Mouse (Mus musculus) small intestine, adult 2 months (tissue): ENCODE data around the gene Pde5a.

Source experiments
- CTCF ChIP-seq: fragments of 200-500 bp; IDR thresholded peaks from 2 replicates; pipeline ENCODE4 v1.5.1; 2012; ENCODE audit warnings: low read depth, mild to moderate bottlenecking, control low read depth, inconsistent platforms, low read length, moderate library complexity, mixed read lengths; ENCODE audit not compliant: insufficient replicate concordance, insufficient read length; ENCODE audit errors: extremely low read depth
- POLR2A ChIP-seq: fragments of 200-500 bp; IDR thresholded peaks from 2 replicates; pipeline ENCODE4 v1.6.1; 2012; ENCODE audit warnings: low read depth, mild to moderate bottlenecking, control low read depth, inconsistent platforms, low read length, moderate library complexity

DNA sequence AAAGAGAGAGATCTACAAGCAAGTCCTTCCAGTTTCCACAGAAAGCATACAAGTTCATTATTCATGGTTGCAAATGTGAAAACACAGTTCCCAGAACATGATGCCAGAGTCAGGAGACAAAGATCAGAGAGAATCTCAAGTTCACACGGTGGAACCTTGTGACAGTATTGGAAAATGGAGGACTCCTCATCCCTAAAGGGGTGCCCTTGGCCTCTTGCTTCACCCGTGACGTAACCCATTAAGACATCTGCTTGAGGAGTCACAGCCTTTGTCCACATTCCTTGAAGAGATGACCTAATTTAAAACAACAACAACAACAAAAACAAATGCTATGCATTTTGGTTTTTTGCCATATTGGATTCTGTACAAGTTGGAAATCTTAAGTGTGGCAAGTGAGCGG, 136.3 kb downstream of the Pde5a start:
- no peak for TF ChIP-seq CTCF
- no peak for TF ChIP-seq POLR2A
